Mouse (Mus musculus) CD4-positive, CD25-positive, alpha-beta regulatory T cell, adult 2 months (primary cell): ENCODE data around the gene Nfix.

Experiments
- DNase-seq: peaks from one replicate; pipeline ENCODE4 v3.0.0-alpha.2; 2012; ENCODE audit warnings: low read depth, low spot score

Gene Nfix

GRCm38 (mm10) chr8:84797971-84798370 lies 2.2 kb downstream of the Nfix start:
- DNase-seq = no peak

GRCm38 (mm10) chr8:84797256-84797797 lies 2.8 kb downstream of the Nfix start:
- DNase-seq = no peak

- DNase-seq = no peak
These were observed 5.7 kb downstream of the Nfix start for GRCm38 (mm10) chr8:84794486-84794885.

- no peak for DNase-seq
These were observed 6.2 kb downstream of the Nfix start for GRCm38 (mm10) chr8:84793791-84794485.

- DNase-seq = no peak
These were observed 7.0 kb downstream of the Nfix start for GRCm38 (mm10) chr8:84793134-84793533.

- no peak for DNase-seq
These were observed 7.7 kb downstream of the Nfix start for GRCm38 (mm10) chr8:84792429-84792947.

GRCm38 (mm10) chr8:84790537-84790936 lies 9.6 kb downstream of the Nfix start:
- no peak for DNase-seq

- no peak for DNase-seq
These were observed 10.2 kb downstream of the Nfix start for GRCm38 (mm10) chr8:84789855-84790486.

GRCm38 (mm10) chr8:84789345-84789744 lies 10.8 kb downstream of the Nfix start:
- DNase-seq = no peak

GRCm38 (mm10) chr8:84788896-84789295 lies 11.2 kb downstream of the Nfix start:
- no peak for DNase-seq

GRCm38 (mm10) chr8:84787523-84788302 lies 12.4 kb downstream of the Nfix start:
- no peak for DNase-seq

GRCm38 (mm10) chr8:84786801-84787467 lies 13.2 kb downstream of the Nfix start:
- DNase-seq = no peak

GRCm38 (mm10) chr8:84785756-84786677 lies 14.1 kb downstream of the Nfix start:
- no peak for DNase-seq

GRCm38 (mm10) chr8:84785506-84785755 lies 14.7 kb downstream of the Nfix start:
- DNase-seq = no peak

- no peak for DNase-seq
These were observed 15.3 kb downstream of the Nfix start for GRCm38 (mm10) chr8:84784681-84785505.

GRCm38 (mm10) chr8:84783919-84784581 lies 16.1 kb downstream of the Nfix start:
- DNase-seq = no peak

- no peak for DNase-seq
These were observed 16.8 kb downstream of the Nfix start for GRCm38 (mm10) chr8:84783198-84783918.

GRCm38 (mm10) chr8:84782680-84783079 lies 17.5 kb downstream of the Nfix start:
- no peak for DNase-seq
